Mouse (Mus musculus) ES-E14 (cell line): ENCODE measurements around the gene Creld1.

Experiments
- CHD2 ChIP-seq: IDR thresholded peaks from 2 replicates; pipeline ENCODE4 v1.6.1; 2014; ENCODE audit warnings: mild to moderate bottlenecking, low read depth, low read length, inconsistent platforms
- HCFC1 ChIP-seq: IDR thresholded peaks from 2 replicates; pipeline ENCODE4 v1.6.1; 2012; ENCODE audit warnings: low read length, inconsistent platforms, borderline replicate concordance; ENCODE audit not compliant: insufficient read depth
- MAFK ChIP-seq: IDR thresholded peaks from 2 replicates; pipeline ENCODE4 v1.6.1; 2014; ENCODE audit warnings: mild to moderate bottlenecking, low read depth, low read length, inconsistent platforms; ENCODE audit not compliant: insufficient read depth
- ZC3H11A ChIP-seq: IDR thresholded peaks from 2 replicates; pipeline ENCODE4 v1.6.1; 2012; ENCODE audit warnings: low read depth, mild to moderate bottlenecking, inconsistent platforms, low read length, borderline replicate concordance
- ZNF384 ChIP-seq: IDR thresholded peaks from 2 replicates; pipeline ENCODE4 v1.6.1; 2012; ENCODE audit warnings: low read depth, low read length, inconsistent platforms

GRCm38 (mm10) chr6:113472061-113472460, 11.0 kb upstream of the Creld1 start:
- TF ChIP-seq ZC3H11A (no peak), ZNF384 (no peak), MAFK (no peak), CHD2 (no peak), HCFC1 (no peak)
